Mouse (Mus musculus): ENCODE measurements around the gene Olfr545. TPM values are rescaled to one million over a fixed set of nuclear protein-coding genes. Genes with fewer than 3 reads are reported as not detected.

Gene Olfr545
- 0.16 and 0.17 TPM in 2 replicates for polyA plus RNA-seq (2015; fragmentation: Nextera tagmentation; extraction: Ambion mirVana)

DNA sequence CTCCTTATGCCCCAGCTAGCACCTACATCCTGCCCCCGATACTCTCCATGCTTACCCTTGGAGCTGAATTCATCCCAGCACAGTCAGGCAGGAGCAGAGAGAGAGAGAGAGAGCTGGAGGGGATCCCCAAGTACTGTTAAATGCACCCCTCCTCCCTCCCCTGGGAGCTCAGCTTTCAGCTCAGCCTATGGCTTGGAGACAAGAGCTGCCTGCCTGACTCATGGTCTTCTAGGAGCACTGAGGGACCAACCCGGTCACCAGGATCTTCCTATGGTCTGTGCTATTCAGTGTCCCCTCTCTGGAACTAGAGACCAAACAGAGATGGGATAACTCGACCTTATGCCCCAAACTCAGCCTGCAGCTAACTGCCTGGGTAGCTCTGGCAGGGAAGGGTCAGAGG is at the start of gene Olfr545:
Gene Olfr545 (minus strand): TSS at position 101 of the 400 bp plus-strand sequence.
- WGBS, result 79% methylated on average over 3 of the region's 3 CpGs
- ATAC-seq (ENCODE audit: insufficient read depth, low FRiP score), result no peak
- no peak within 1 kb of the TSS for H3K4me3 ChIP-seq (replicated peaks; ENCODE audit: low read length)
- H3K36me3 ChIP-seq (ENCODE audit: control insufficient read depth, insufficient read depth, low read length), result no peaks in the 10 kb centered on the region
- H3K4me2 ChIP-seq (ENCODE audit: low read depth, low read length), result no peak within 1 kb of the TSS
- no peak within 1 kb of the TSS for H3K9ac ChIP-seq (ENCODE audit: low read length)
- no peaks in the 10 kb centered on the region for H3K4me1 ChIP-seq (ENCODE audit: control insufficient read depth, insufficient read depth, low read length)
- H3K27ac ChIP-seq (ENCODE audit: low read length), result no peak within 1 kb of the TSS
- no peaks in the 10 kb centered on the region for H3K9me3 ChIP-seq (replicated peaks; ENCODE audit: control insufficient read depth, low read length)
- H3K27me3 ChIP-seq (ENCODE audit: control insufficient read depth, insufficient read depth, low read length), result no peaks in the 10 kb centered on the region

DNA sequence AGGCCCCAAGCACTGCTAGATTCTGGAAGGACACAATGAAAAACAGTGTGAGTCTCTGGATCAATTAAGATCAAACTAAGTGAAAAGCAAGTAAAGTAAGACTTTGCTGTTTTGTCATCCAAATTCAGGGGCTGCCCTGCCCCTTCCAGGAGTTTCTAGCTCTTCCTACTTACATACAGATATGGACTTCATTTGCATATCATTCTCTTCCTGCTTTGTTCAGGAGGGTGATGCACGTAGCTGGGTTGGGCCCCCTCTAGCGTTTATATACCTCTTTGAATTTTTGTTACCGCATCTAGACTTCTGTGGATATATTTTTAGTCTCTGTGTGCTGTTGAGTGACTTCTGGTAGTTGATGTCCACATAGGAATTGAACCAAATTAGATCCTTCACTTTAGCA is 41.9 kb upstream of the Olfr545 start:
- H3K4me3 ChIP-seq (replicated peaks; ENCODE audit: low read length), result no peak overlapping the region
- H3K4me2 ChIP-seq (ENCODE audit: low read depth, low read length), result no peak overlapping the region
- H3K4me1 ChIP-seq (ENCODE audit: control insufficient read depth, insufficient read depth, low read length), result no peaks in the 10 kb centered on the region
- no peaks in the 10 kb centered on the region for H3K36me3 ChIP-seq (ENCODE audit: control insufficient read depth, insufficient read depth, low read length)
- H3K27me3 ChIP-seq (ENCODE audit: control insufficient read depth, insufficient read depth, low read length), result no peaks in the 10 kb centered on the region
- no peak overlapping the region for H3K27ac ChIP-seq (ENCODE audit: low read length)
- 59% methylated on average over 3 of the region's 3 CpGs for WGBS
- ATAC-seq (ENCODE audit: insufficient read depth, low FRiP score), result no peak
- no peaks in the 10 kb centered on the region for H3K9me3 ChIP-seq (replicated peaks; ENCODE audit: control insufficient read depth, low read length)
- no peak overlapping the region for H3K9ac ChIP-seq (ENCODE audit: low read length)

GRCm38 (mm10) chr7:102540596-102540995 is 41.2 kb upstream of the Olfr545 start, which contains the start of gene Olfr548-ps1:
Gene Olfr548-ps1 (plus strand): TSS chr7:102540896.
- Histone ChIP-seq H3K4me2 (ENCODE audit: low read depth, low read length) (no peak within 1 kb of the TSS), H3K4me1 (ENCODE audit: control insufficient read depth, insufficient read depth, low read length) (no peaks in the 10 kb centered on the region), H3K27ac (ENCODE audit: low read length) (no peak within 1 kb of the TSS), H3K4me3 (replicated peaks; ENCODE audit: low read length) (no peak within 1 kb of the TSS), H3K36me3 (ENCODE audit: control insufficient read depth, insufficient read depth, low read length) (no peaks in the 10 kb centered on the region), H3K9me3 (replicated peaks; ENCODE audit: control insufficient read depth, low read length) (no peaks in the 10 kb centered on the region), H3K9ac (ENCODE audit: low read length) (no peak within 1 kb of the TSS), H3K27me3 (ENCODE audit: control insufficient read depth, insufficient read depth, low read length) (no peaks in the 10 kb centered on the region)
- 73% methylated on average over 2 of the region's 2 CpGs for WGBS
- ATAC-seq (ENCODE audit: insufficient read depth, low FRiP score), result no peak

DNA sequence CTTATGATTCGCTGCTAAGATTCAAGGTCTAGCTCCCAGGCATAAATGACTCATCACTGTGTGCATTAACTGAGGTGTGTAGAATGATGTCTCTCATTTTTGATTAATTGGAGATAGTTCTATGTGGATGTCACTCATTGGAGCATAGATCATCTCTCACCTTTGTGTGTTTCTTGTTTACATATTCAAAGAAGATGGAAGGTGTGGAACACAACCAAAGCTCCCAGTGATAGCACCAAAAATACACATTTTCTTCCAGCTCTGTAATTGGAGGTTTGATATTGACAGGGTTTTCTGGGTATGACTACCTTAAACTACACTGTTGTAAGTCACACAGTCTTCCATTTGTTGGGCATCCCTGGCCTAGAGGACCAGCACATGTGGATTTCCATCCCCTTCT is 35.1 kb upstream of the Olfr545 start, which contains the start of gene Olfr547:
Gene Olfr547 (plus strand): TSS at position 301 of the 400 bp plus-strand sequence.
- 71% methylated on average over 1 of the region's 1 CpGs for WGBS
- no peaks in the 10 kb centered on the region for H3K27me3 ChIP-seq (ENCODE audit: control insufficient read depth, insufficient read depth, low read length)
- H3K4me2 ChIP-seq (ENCODE audit: low read depth, low read length), result no peak within 1 kb of the TSS
- no peaks in the 10 kb centered on the region for H3K9me3 ChIP-seq (replicated peaks; ENCODE audit: control insufficient read depth, low read length)
- no peak within 1 kb of the TSS for H3K4me3 ChIP-seq (replicated peaks; ENCODE audit: low read length)
- H3K9ac ChIP-seq (ENCODE audit: low read length), result no peak within 1 kb of the TSS
- no peaks in the 10 kb centered on the region for H3K4me1 ChIP-seq (ENCODE audit: control insufficient read depth, insufficient read depth, low read length)
- H3K27ac ChIP-seq (ENCODE audit: low read length), result no peak within 1 kb of the TSS
- ATAC-seq (ENCODE audit: insufficient read depth, low FRiP score), result no peak
- no peaks in the 10 kb centered on the region for H3K36me3 ChIP-seq (ENCODE audit: control insufficient read depth, insufficient read depth, low read length)

DNA sequence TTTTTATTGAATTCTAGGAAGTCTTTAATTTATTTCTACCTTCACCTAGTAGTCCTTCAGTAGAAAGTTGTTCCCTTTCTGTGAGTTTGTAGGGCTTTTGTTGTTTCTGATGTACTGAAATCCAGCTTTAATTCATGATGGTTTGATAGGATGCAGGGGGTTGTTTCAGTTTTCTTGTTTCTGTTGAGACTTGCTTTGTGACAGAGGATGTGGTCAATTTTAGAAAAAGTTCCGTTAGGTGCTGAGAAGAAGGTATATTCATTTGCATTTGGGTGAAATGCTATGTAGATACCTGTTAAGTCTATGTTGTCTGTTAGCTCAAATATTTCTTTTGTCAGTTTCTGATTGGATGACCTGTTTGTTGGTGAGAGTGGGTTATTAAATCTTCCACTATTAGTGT is 29.7 kb upstream of the Olfr545 start:
- no peak overlapping the region for H3K4me3 ChIP-seq (replicated peaks; ENCODE audit: low read length)
- H3K27me3 ChIP-seq (ENCODE audit: control insufficient read depth, insufficient read depth, low read length), result no peaks in the 10 kb centered on the region
- ATAC-seq (ENCODE audit: insufficient read depth, low FRiP score), result no peak
- WGBS, result 78% methylated on average over 1 of the region's 1 CpGs
- no peak overlapping the region for H3K4me2 ChIP-seq (ENCODE audit: low read depth, low read length)
- no peak overlapping the region for H3K9ac ChIP-seq (ENCODE audit: low read length)
- H3K36me3 ChIP-seq (ENCODE audit: control insufficient read depth, insufficient read depth, low read length), result no peaks in the 10 kb centered on the region
- H3K27ac ChIP-seq (ENCODE audit: low read length), result no peak overlapping the region
- H3K9me3 ChIP-seq (replicated peaks; ENCODE audit: control insufficient read depth, low read length), result no peaks in the 10 kb centered on the region
- no peaks in the 10 kb centered on the region for H3K4me1 ChIP-seq (ENCODE audit: control insufficient read depth, insufficient read depth, low read length)

DNA sequence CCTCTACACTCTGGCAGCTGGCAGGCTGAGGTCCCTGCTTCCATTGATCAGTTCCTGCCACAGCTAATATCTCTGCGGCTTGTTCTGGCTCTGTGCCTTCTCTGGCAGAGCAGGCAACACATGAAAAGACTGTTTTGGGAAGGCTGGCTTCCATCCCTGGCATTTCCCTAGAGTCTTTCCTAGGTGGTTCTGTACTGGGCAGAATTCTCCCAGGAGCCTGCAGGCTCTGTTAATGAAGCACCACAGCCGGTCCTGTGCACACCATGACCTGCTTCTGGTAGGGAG is 17.6 kb upstream of the Olfr545 start:
- no peak overlapping the region for H3K9ac ChIP-seq (ENCODE audit: low read length)
- H3K4me2 ChIP-seq (ENCODE audit: low read depth, low read length), result no peak overlapping the region
- H3K9me3 ChIP-seq (replicated peaks; ENCODE audit: control insufficient read depth, low read length), result no peaks in the 10 kb centered on the region
- H3K27me3 ChIP-seq (ENCODE audit: control insufficient read depth, insufficient read depth, low read length), result 0 out of 2 replicates have a peak, but pooled peaks cover 3% of the 10 kb centered on the region
- H3K27ac ChIP-seq (ENCODE audit: low read length), result no peak overlapping the region
- H3K4me1 ChIP-seq (ENCODE audit: control insufficient read depth, insufficient read depth, low read length), result no peaks in the 10 kb centered on the region
- 66% methylated on average over 2 of the region's 2 CpGs for WGBS
- no peaks in the 10 kb centered on the region for H3K36me3 ChIP-seq (ENCODE audit: control insufficient read depth, insufficient read depth, low read length)
- no peak overlapping the region for H3K4me3 ChIP-seq (replicated peaks; ENCODE audit: low read length)
- no peak for ATAC-seq (ENCODE audit: insufficient read depth, low FRiP score)

- Histone ChIP-seq H3K4me3 (replicated peaks; ENCODE audit: low read length) (no peak overlapping the region), H3K4me2 (ENCODE audit: low read depth, low read length) (no peak overlapping the region), H3K4me1 (ENCODE audit: control insufficient read depth, insufficient read depth, low read length) (no peaks in the 10 kb centered on the region), H3K9me3 (replicated peaks; ENCODE audit: control insufficient read depth, low read length) (no peaks in the 10 kb centered on the region), H3K27me3 (ENCODE audit: control insufficient read depth, insufficient read depth, low read length) (0 out of 2 replicates have a peak, but pooled peaks cover 3% of the 10 kb centered on the region), H3K9ac (ENCODE audit: low read length) (no peak overlapping the region), H3K27ac (ENCODE audit: low read length) (no peak overlapping the region), H3K36me3 (ENCODE audit: control insufficient read depth, insufficient read depth, low read length) (no peaks in the 10 kb centered on the region)
- 69% methylated on average over 10 of the region's 10 CpGs for WGBS
- ATAC-seq (ENCODE audit: insufficient read depth, low FRiP score), result peak; percentile 8; the same call in 1 of the 2 replicates
Measured at GRCm38 (mm10) chr7:102516261-102517050, 17.1 kb upstream of the Olfr545 start.

DNA sequence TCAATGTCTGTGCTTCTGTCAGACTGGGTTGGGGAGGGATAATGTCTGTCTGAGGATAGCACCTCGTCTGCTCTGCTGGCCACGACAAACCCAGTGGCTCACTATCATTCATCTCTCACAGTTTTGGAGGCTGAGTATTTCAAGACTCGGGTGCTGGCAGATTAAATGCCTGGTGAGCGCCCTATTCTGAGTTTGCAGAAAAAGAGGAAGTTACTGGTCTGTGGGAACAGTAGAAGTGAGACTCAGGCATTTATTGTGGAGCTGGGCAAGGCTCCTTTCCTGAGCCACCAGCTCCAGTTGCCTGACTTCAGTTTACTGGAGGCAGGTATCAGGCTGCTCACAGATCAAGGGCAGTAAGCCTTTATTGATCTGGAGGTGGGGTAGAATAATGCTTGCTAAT is 14.8 kb upstream of the Olfr545 start:
- no peak for ATAC-seq (ENCODE audit: insufficient read depth, low FRiP score)

DNA sequence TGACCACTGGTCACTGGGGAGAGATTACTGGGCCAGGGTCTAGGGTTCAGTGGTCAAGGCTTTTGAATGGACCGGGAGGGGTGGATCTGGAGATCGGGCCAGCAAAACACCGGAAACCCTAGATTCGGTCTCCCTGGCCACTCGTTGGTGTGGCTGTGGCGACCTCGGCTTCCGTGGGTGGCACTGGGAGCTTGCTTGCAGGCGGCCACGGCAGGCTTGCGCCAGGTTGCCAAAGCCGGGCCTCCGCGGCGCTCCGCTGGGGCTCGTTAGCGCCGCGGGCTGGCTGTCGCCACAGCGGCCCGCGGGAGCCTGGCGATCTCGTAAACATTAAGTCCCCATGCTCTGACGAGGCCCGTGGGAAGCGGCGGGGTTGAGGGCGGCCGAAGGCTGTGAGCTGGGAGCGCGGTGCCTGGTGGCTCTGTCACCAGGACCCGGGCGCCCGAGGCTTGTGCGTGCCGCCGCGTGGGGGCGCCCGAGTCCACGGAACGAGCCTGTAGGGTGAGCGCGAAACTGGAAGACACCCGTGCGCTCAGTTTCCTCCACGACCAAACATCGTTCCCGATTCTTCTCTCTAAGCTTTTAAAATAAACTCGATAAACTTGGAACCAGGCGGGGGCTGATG is 13.6 kb upstream of the Olfr545 start:
- Histone ChIP-seq H3K4me1 (ENCODE audit: control insufficient read depth, insufficient read depth, low read length) (no peaks in the 10 kb centered on the region), H3K4me3 (replicated peaks; ENCODE audit: low read length) (peak overlapping the region; percentile 52), H3K9me3 (replicated peaks; ENCODE audit: control insufficient read depth, low read length) (no peaks in the 10 kb centered on the region), H3K27ac (ENCODE audit: low read length) (no peak overlapping the region), H3K27me3 (ENCODE audit: control insufficient read depth, insufficient read depth, low read length) (0 out of 2 replicates have a peak, but pooled peaks cover 3% of the 10 kb centered on the region), H3K9ac (ENCODE audit: low read length) (peak overlapping the region; percentile 77), H3K4me2 (ENCODE audit: low read depth, low read length) (peak overlapping the region; percentile 88), H3K36me3 (ENCODE audit: control insufficient read depth, insufficient read depth, low read length) (no peaks in the 10 kb centered on the region)
- WGBS, result under 1% methylated on average over 54 of the region's 54 CpGs
- ATAC-seq (ENCODE audit: insufficient read depth, low FRiP score), result peak; percentile 90

More for the DNA sequence above, 14.8 kb upstream of the Olfr545 start:
- 0 out of 2 replicates have a peak, but pooled peaks cover 3% of the 10 kb centered on the region for H3K27me3 ChIP-seq (ENCODE audit: control insufficient read depth, insufficient read depth, low read length)
- no peak overlapping the region for H3K4me3 ChIP-seq (replicated peaks; ENCODE audit: low read length)
- no peak overlapping the region for H3K9ac ChIP-seq (ENCODE audit: low read length)
- no peaks in the 10 kb centered on the region for H3K4me1 ChIP-seq (ENCODE audit: control insufficient read depth, insufficient read depth, low read length)
- no peaks in the 10 kb centered on the region for H3K9me3 ChIP-seq (replicated peaks; ENCODE audit: control insufficient read depth, low read length)
- no peaks in the 10 kb centered on the region for H3K36me3 ChIP-seq (ENCODE audit: control insufficient read depth, insufficient read depth, low read length)
- 65% methylated on average over 4 of the region's 4 CpGs for WGBS
- H3K4me2 ChIP-seq (ENCODE audit: low read depth, low read length), result no peak overlapping the region
- no peak overlapping the region for H3K27ac ChIP-seq (ENCODE audit: low read length)

All from stomach, embryonic 16.5 days (tissue).